Mouse (Mus musculus): Measurements from ENCODE around the gene Arhgef6. TPM values are rescaled to one million over a fixed set of nuclear protein-coding genes. Genes with fewer than 3 reads are reported as not detected.

Arhgef6 gene
- total RNA-seq (2021) = 10 to 100 TPM; 29.0 to 35.4 TPM
- long read RNA-seq, experiment 1, partial matches to known transcripts = 0 of 4 reads
- long read RNA-seq, experiment 1, other reads (novel, unspliced or antisense) = 4 of 4 reads
- long read RNA-seq, experiment 2, partial matches to known transcripts = 0 of 1 reads
- long read RNA-seq, experiment 2, other reads (novel, unspliced or antisense) = 1 of 1 reads

DNA sequence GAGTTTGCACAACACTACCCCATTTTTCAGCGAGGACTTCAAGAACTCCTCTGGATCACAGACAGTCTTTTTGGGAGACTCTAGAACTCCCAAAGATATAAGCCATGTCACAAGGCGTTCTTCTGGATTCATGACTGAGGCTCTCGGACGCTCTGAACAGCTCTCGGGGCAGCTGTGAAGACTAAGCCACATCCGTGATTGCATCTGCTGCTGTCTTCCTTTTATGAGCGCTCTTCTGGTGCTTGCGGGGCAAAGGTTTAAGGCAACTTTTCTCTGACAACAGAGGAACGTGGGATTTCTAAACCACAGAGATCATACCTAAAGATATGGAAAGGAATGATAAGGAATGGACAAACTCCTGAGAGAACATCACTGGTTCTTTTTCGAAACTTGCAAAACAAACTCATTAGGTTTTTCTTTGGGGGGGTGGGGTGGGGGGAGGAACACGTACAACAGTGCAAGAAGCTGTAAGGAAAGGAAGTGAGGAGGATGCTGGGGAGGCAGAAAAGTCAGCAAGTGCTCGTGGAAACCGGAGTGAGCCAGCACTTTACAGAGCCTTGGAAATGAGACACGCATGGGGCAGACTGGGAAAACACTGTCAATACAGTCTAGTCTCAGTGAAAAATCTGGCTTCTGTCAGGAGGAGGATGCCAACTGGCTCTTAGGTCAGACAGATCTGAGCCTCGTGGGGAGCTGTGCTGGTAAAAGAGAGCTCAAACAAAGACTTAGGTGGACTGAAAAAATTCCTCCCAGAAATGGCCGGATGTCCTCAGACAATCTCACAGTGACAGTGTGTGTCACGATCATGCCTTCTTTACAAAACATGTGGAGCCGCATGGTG, at the start of gene Arhgef6:
Gene Arhgef6, minus strand, starts transcription at position 359 of the 841 bp plus-strand sequence.
- peak; percentile 8 for DNase-seq

- peak; percentile 14 for DNase-seq
These were observed 42.4 kb upstream of the Arhgef6 start for GRCm38 (mm10) chrX:57380915-57381314.

- no peak for DNase-seq
These were observed 40.0 kb upstream of the Arhgef6 start for GRCm38 (mm10) chrX:57378579-57378978.

DNA sequence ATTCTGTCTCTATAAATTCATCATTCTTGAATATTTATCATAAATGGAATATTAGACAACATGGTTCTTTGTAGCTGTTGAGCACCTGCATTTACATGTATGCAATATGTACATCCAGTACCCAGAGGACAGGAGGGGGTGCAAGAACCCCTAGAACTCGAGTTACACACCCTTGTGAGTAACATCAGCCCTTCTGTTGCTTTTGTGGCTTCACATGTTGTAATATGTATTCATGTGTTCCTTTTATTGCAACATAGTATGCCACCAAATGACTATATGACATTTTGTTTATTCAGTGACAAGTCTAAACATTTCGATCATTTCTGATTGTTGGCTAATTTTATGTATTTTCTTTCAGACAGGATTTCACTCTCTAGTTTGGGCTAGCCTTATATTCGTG, 38.6 kb upstream of the Arhgef6 start:
- no peak for DNase-seq

- no peak for DNase-seq
These were observed 35.5 kb upstream of the Arhgef6 start for GRCm38 (mm10) chrX:57374029-57374428.

DNA sequence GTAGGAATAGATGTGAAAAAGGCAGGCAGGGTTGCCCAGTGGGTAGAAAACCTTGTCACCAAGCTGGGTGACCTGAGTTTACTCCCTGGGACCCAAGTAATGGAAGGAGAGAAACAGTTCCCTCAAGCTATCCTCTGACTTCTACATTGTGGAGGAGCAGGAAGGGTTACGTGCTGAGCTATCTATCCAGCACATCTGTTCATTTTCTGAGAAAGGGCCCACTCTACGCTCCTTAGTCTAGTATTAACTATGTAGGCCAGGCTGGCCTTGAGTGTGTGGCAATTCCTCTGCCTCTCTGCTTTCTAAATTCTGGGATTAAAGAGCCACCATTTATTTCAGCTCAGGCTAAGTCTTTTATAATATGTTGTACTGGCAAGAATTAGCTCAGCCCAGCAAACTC, 35.0 kb upstream of the Arhgef6 start:
- DNase-seq = peak; percentile 3

DNA sequence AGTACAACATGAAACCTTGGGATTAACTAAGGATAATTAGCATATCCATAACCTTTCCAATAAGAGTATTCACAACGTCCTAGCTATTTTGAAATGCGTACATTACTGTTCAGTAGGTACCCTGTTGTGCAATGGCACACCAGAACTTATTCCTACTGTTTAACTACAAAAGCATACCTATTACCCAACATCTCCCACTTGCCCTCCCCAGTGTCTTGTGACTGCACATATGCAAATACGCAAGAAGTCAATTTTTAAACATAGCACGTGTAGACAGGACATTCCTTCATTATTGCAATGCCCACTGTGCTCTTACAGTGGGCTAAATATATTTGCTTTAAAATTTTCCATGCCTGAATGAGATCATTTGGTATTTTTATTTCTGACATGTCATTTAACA, 34.4 kb upstream of the Arhgef6 start:
- no peak for DNase-seq

- no peak for DNase-seq
These were observed 26.5 kb upstream of the Arhgef6 start for GRCm38 (mm10) chrX:57364891-57365569.

DNA sequence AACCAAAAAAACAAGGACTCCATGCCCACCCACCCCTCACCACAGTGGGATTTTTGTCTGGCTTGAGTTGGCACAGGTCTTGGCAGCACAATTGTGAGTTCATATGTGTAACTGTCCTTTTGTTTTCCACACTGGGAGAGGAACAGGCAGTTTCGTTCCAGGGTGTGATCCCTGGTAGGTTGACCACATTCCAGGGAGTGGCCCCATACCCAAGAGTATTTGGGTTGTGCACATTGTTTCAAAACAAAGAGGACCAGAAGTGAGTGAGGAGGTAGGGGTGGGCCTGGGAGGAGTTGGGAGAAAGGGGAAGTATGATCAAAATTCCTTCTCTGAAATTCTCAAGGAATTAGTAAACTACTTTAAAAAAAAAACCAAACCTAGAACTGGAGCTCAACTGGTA, 20.8 kb upstream of the Arhgef6 start:
- DNase-seq = no peak

DNA sequence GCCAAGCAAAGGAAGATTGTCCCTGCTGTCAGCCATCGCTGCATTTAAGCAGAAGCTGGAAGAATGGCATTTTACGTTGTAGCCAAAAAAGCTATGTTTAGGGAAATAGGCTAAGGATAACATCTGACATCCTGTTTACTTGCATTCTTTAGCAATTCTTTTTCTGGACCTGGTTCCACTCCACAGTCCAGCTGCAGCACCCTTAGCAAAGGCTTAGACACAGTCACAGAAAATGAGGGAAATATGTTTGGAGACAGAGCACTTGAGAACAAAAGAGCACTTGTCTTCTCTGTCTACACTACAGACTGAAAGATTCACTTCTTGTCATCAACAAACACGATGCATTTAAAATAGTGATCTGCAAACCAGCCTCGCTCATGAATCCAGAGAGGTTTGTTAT, 691 bp upstream of the Arhgef6 start:
- no peak for DNase-seq

DNA sequence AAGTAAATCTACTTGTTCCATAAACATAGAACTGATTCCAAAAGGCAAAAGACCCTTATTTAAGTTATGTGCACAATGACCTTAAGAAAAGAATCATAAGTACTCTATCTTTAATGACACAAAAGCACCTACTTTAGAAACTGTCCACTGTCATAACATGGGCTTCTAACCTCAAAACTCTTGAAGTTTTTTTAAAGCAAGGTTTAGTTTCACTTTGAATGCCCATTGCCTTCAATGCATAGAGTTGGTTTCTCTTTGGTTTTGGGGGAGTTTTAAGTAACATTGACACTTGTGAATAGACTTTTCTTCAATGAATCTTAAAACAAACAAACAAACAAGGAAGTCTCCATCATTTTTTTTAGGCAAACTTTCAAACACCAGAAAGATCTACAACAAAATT, 947 bp downstream of the Arhgef6 start:
- DNase-seq = no peak

DNA sequence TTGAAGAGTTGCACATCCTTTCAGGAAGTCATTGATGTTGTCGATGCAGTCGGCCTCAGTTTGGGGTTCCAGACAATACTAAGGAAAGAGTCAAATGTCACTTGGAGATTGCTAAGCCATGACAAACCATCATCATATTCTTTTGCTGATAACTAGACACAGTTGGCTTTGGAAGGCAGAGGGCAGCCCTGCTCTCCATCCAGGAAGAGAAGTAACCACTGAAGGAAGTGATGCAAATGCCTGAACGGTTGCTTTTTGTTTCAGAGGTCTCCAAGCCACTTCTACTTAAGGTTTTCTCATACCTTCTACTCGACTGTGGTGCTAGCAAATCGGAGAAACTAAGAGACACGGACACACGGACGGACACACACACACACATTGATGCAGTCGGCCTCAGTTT, 1.6 kb downstream of the Arhgef6 start:
- DNase-seq = no peak

DNA sequence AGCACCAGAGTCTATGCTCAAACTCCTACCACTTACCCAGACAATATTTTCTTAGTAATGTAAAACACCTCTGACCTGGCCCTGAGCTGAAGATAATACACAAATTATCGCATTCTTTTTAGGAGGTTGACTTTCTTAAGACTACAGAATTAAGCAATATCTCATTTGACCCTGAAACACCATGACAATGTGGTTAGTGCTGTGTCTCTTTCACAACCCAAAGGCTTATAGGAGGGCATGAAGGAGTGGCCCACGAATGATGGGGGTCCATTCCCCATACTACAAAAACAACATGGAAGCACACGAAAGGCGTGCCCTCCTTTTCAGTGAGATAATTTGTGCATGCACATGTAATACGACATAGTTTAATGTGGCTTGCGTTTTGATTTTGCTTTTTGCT, 3.2 kb downstream of the Arhgef6 start:
- DNase-seq = no peak

DNA sequence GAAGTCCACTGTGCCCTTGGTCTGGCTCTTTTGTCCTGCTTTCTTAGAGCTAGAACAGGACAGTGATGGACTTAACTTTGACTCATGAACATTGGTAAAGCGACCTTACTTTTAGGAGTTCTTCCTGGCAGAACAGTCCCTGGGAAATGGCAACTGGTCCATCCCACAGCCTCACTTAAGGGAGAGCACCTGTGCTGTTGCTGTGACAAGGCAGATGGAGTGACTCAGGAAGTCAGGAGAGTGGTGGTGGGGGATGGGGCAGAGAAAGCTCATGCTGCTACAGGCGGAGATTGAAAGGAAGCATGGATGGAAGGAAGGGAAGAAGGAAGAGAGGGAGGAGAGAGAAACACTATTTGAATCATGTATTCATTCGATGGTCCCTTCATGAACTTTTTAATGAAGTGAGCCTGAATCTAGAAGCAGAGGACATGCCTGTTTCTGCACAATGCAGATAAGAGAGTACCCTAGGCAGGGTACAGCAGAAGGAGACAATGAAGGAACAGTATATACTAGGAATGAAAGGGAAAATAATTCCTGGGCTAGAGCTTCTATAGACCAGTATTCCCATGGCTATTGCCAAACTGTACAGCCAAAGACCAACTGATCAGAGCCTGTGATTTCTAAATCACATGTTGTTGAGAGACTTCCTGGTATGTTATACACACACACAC, 10.7 kb downstream of the Arhgef6 start:
- no peak for DNase-seq

GRCm38 (mm10) chrX:57326487-57327221, 11.9 kb downstream of the Arhgef6 start:
- peak; percentile 61 for DNase-seq

DNA sequence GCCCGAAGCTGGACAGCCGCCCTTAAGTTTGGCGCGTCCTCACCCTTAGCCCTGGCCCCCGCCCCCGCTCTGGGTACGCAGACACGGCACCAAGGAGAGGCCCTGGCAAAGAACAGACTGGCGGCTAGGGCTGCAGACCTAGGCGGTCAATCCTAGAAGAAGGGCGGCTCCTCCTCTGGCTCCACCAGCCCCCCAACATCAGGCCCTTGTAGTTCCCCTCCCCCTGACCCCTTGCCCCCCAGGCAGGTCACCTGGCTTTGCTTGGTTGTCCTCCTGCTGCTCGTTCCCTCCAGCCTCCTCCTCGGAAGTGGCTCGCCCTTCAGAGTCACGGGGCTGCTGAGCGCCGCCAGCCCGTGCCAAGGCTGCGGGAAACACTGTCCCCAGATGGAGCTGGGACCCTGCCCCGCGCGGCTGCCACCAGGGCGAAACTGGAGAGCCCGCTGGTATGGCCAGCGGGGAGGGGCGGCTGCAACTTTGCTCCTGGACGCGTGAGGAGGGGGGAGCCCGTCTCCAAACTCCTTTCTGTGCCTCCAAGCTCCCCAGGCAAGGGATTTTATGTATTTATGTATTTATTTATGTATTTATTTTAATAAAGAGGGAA, 12.6 kb downstream of the Arhgef6 start:
- DNase-seq = peak; percentile 65

GRCm38 (mm10) chrX:57324891-57325290, 13.6 kb downstream of the Arhgef6 start:
- peak; percentile 33 for DNase-seq

DNA sequence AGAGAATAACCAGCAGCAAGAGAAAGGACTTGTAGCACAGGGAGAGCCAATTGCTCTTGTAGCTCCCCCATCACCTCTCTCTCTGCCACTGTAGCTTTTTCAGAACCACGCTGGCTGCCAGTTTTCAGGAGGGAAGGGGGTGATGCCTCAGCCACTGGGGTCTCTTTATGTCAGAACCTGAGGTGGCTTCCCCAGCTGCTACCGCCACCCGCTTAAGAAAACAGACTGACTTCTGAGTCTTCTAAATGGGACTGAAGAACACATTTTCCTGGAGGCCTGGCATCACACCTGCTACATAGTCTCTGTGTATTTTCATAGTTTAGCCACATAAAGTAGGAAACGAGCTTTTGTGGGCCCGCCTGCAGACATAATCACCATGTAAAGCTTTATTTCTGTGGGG, 26.5 kb downstream of the Arhgef6 start:
- DNase-seq = no peak

GRCm38 (mm10) chrX:57309993-57310392, 28.5 kb downstream of the Arhgef6 start:
- no peak for DNase-seq

DNA sequence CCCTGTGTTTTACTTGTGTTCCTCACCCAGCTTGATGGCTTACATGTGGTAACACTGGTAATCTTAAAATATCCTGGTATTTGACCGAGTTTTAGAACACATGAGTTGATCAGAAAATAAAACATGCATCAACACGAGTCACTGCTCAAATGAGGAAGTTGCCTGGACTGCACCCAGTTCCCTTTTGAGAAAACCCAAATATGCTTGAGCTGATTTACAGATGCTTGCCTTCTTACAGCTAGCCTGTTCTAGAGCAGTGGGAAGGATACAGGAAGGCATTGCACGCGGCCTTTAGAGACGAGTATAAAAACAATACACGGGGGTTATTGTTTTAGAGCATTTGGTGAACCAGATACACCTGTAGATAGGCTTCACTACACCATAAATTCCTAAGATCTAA, 31.8 kb downstream of the Arhgef6 start:
- DNase-seq = no peak

DNA sequence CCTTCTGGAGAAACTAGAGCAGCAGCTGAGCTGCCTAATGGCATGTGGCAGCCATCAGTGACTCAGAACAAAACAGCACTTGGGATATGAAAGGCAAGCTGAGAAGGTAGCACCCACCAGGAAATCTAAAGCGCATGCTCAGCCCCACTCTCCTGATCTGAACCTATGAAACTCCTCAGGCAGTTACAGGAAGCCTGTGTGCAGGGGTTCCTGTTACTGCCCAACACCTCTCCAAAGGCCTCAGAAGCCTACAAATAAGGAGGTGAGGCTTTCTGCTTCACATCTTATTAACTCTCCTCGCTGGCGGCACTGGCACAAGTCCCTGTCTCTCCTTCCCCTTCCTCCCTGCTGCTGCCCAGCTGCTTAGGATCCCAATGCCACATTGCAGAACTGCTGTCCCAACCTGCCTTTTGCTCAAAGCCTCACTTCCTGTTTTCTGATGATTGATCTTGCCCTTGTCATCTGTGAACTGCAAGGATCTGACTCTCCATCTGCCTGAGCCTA, 33.7 kb downstream of the Arhgef6 start:
- no peak for DNase-seq

All from adrenal gland, postnatal 10 days (tissue).